Mouse (Mus musculus) c-Kit-negative CD71-positive TER-119-positive erythroid progenitor cells, embryonic 14.5 days (primary cell): ENCODE results near the gene Nphp4.

ENCODE experiments used
- DNase-seq: peaks from one replicate; pipeline ENCODE4 v3.0.0-alpha.2; 2013; ENCODE audit warnings: low read depth, low spot score

Nphp4 gene

GRCm38 (mm10) chr4:152477466-152478223 lies 1.1 kb downstream of the Nphp4 start, which contains the start of gene Kcnab2:
TSS of gene Kcnab2 (minus strand) at chr4:152477871.
- peak; percentile 5 for DNase-seq

- DNase-seq: no peak
These were observed 1.7 kb downstream of the Nphp4 start for GRCm38 (mm10) chr4:152478224-152478567.

- no peak for DNase-seq
These were observed 3.9 kb downstream of the Nphp4 start for GRCm38 (mm10) chr4:152480426-152480825.

- DNase-seq: no peak
These were observed 11.5 kb downstream of the Nphp4 start for GRCm38 (mm10) chr4:152488046-152488445.

- no peak for DNase-seq
These were observed 13.8 kb downstream of the Nphp4 start for GRCm38 (mm10) chr4:152490311-152490710.

- DNase-seq: no peak
These were observed 14.9 kb downstream of the Nphp4 start for GRCm38 (mm10) chr4:152491250-152491899.

GRCm38 (mm10) chr4:152494360-152494879 lies 17.9 kb downstream of the Nphp4 start:
- DNase-seq: no peak

- no peak for DNase-seq
These were observed 35.9 kb downstream of the Nphp4 start for GRCm38 (mm10) chr4:152512221-152512925.

- no peak for DNase-seq
These were observed 38.4 kb downstream of the Nphp4 start for GRCm38 (mm10) chr4:152514884-152515283.

GRCm38 (mm10) chr4:152519106-152519505 lies 42.6 kb downstream of the Nphp4 start:
- DNase-seq: no peak

- no peak for DNase-seq
These were observed 43.6 kb downstream of the Nphp4 start for GRCm38 (mm10) chr4:152520083-152520482.

GRCm38 (mm10) chr4:152532872-152533271 lies 56.4 kb downstream of the Nphp4 start:
- no peak for DNase-seq

GRCm38 (mm10) chr4:152539756-152540155 lies 63.2 kb downstream of the Nphp4 start:
- no peak for DNase-seq

GRCm38 (mm10) chr4:152541172-152541571 lies 64.7 kb downstream of the Nphp4 start:
- no peak for DNase-seq

GRCm38 (mm10) chr4:152542447-152542846 lies 65.9 kb downstream of the Nphp4 start:
- no peak for DNase-seq

- DNase-seq: no peak
These were observed 70.0 kb downstream of the Nphp4 start for GRCm38 (mm10) chr4:152546481-152546880.

GRCm38 (mm10) chr4:152547886-152548663 lies 71.6 kb downstream of the Nphp4 start:
- DNase-seq: no peak

- no peak for DNase-seq
These were observed 73.1 kb downstream of the Nphp4 start for GRCm38 (mm10) chr4:152549507-152550202.

GRCm38 (mm10) chr4:152550203-152550549 lies 73.7 kb downstream of the Nphp4 start:
- DNase-seq: no peak

- no peak for DNase-seq
These were observed 77.2 kb downstream of the Nphp4 start for GRCm38 (mm10) chr4:152553582-152554285.
